Mouse (Mus musculus): ENCODE measurements at regions not wholly inside any gene's neighbourhood (a gene's known extent, or its start where the extent isn't known, plus 50 kb on each side); places are given as distances from the start of the nearest gene placed in this dataset.

- no peak for TF ChIP-seq GATA1 (IDR thresholded peaks at IDR 0.05; ENCODE audit: borderline replicate concordance, low read length)
- no peak for TF ChIP-seq FLI1 (IDR thresholded peaks at IDR 0.05; ENCODE audit: low read length)
Measured at GRCm38 (mm10) chr14:61688666-61689065, 81.4 kb downstream of the Kcnrg start.

All from megakaryocyte, embryonic 14.5 days (primary cell).